Mouse (Mus musculus) intestine, embryonic 14.5 days (tissue): ENCODE data around the gene Tmc4. TPM values are rescaled to one million over a fixed set of nuclear protein-coding genes. Genes with fewer than 3 reads are reported as not detected.

Source experiments
- microRNA-seq: library from miRNA; unstranded; fragments of <30 nt; microRNA quantifications from one replicate; pipeline ENCODE4, GENCODE M21; 2016
- polyA plus RNA-seq: library from polyadenylated mRNA; unstranded; fragments of >200 nt; fragmentation: Nextera tagmentation; extraction: Ambion mirVana; gene quantifications from 2 replicates; pipeline ENCODE4 v1.2.1, GENCODE M21; 2014

The Tmc4 gene
- polyA plus RNA-seq, 1 experiment from 2014 or later: 64.1 TPM

Small RNAs within 50 kb of the gene (microRNA-seq; reads per million reads assigned to microRNA genes)
- 2.8 reads per million, percentile 28 among the genes with 10 or more reads in this experiment for gene Mir3572

Other genes with a start within 250 kb of the Tmc4 start
- 0.16 TPM in 1 of 2 replicates, not detected in the other for gene Tarm1, start 174.9 kb downstream of the Tmc4 start, polyA plus RNA-seq
- gene Oscar, start 61.4 kb downstream of the Tmc4 start, polyA plus RNA-seq: 0.09 and 0.16 TPM in 2 replicates
- 577 and 640 TPM in 2 replicates for gene Ndufa3, start 60.2 kb downstream of the Tmc4 start, polyA plus RNA-seq
- gene Tfpt, start 47.6 kb downstream of the Tmc4 start, polyA plus RNA-seq: 19.1 and 23.4 TPM in 2 replicates
- 94.8 and 109 TPM in 2 replicates for gene Prpf31, start 47.6 kb downstream of the Tmc4 start, polyA plus RNA-seq
- 65.7 and 71.7 TPM in 2 replicates for gene Cnot3, start 32.3 kb downstream of the Tmc4 start, polyA plus RNA-seq
- 13.1 and 13.4 TPM in 2 replicates for gene Leng1, start 11.7 kb downstream of the Tmc4 start, polyA plus RNA-seq
- 244 and 253 TPM in 2 replicates for gene Tsen34, start 15.3 kb upstream of the Tmc4 start, polyA plus RNA-seq
- 38.7 and 43.8 TPM in 2 replicates for gene Mboat7, start 16.0 kb upstream of the Tmc4 start, polyA plus RNA-seq
- 1,715 and 1,748 TPM in 2 replicates for gene Rps9, start 26.4 kb upstream of the Tmc4 start, polyA plus RNA-seq
- 0.77 and 0.81 TPM in 2 replicates for gene Pirb, start 42.8 kb upstream of the Tmc4 start, polyA plus RNA-seq
- gene Gm15448, start 148.1 kb upstream of the Tmc4 start, polyA plus RNA-seq: not detected in 2 replicates
- gene Pira2, start 167.5 kb upstream of the Tmc4 start, polyA plus RNA-seq: 0.07 and 0.19 TPM in 2 replicates
- 0.15 and 0.24 TPM in 2 replicates for gene Gm14548, start 220.6 kb upstream of the Tmc4 start, polyA plus RNA-seq
- gene Lilra6, start 237.9 kb upstream of the Tmc4 start, polyA plus RNA-seq: 0.11 and 0.13 TPM in 2 replicates